ENCODE assay signal across 8 mouse cellular contexts in genomic region chr7:24506838-24507725, GRCm38 (mm10). TPM values are rescaled to one million over a fixed set of nuclear protein-coding genes. Genes with fewer than 3 reads are reported as not detected.
A peak's percentile ranks its signal among the peaks of the same experiment; 100 is the strongest.
DNase-seq lines count a peak whose midpoint lies in the region; ATAC-seq lines count a peak whose summit lies in the region.

Gene Zfp428 (plus strand): TSS chr7:24507006.

- WGBS in embryonic facial prominence, embryonic 12.5 days = under 1% methylated on average over 83 of the region's 84 CpGs
- under 1% methylated on average over 84 of the region's 84 CpGs for WGBS in limb, embryonic 12.5 days
- WGBS in midbrain, embryonic 14.5 days = under 1% methylated on average over 82 of the region's 84 CpGs

- peaks cover 15% of the 10 kb centered on the region for H3K36me3 ChIP-seq in embryonic facial prominence, embryonic 12.5 days
- peaks cover 16% of the 10 kb centered on the region for H3K36me3 ChIP-seq in limb, embryonic 12.5 days
- peaks cover 37% of the 10 kb centered on the region for H3K36me3 ChIP-seq in midbrain, embryonic 14.5 days (ENCODE audit: control insufficient read depth, insufficient read depth, low read length)

- ATAC-seq in embryonic facial prominence, embryonic 12.5 days (ENCODE audit: insufficient number of reproducible peaks, insufficient read depth, low FRiP score, low TSS enrichment) = peak; percentile 88
- peak; percentile 84 for ATAC-seq in limb, embryonic 12.5 days (ENCODE audit: insufficient number of reproducible peaks, insufficient read depth, low FRiP score, low TSS enrichment, low read depth)
- peak; percentile 91 for ATAC-seq in midbrain, embryonic 14.5 days (ENCODE audit: low FRiP score, low TSS enrichment)

- peak within 1 kb of the TSS; percentile 69 for H3K4me3 ChIP-seq in embryonic facial prominence, embryonic 12.5 days
- H3K4me3 ChIP-seq in limb, embryonic 12.5 days (replicated peaks) = peak within 1 kb of the TSS; percentile 63
- H3K4me3 ChIP-seq in midbrain, embryonic 14.5 days (replicated peaks; ENCODE audit: low read depth, low read length) = peak within 1 kb of the TSS; percentile 63

- H3K27ac ChIP-seq in embryonic facial prominence, embryonic 12.5 days = peak within 1 kb of the TSS; percentile 99
- peak within 1 kb of the TSS; percentile 99 for H3K27ac ChIP-seq in limb, embryonic 12.5 days
- H3K27ac ChIP-seq in midbrain, embryonic 14.5 days (replicated peaks; ENCODE audit: low read depth, low read length) = peak within 1 kb of the TSS; percentile 100

- peaks cover 25% of the 10 kb centered on the region for H3K4me1 ChIP-seq in embryonic facial prominence, embryonic 12.5 days
- peaks cover 30% of the 10 kb centered on the region for H3K4me1 ChIP-seq in limb, embryonic 12.5 days (replicated peaks)
- peaks cover 53% of the 10 kb centered on the region for H3K4me1 ChIP-seq in midbrain, embryonic 14.5 days (ENCODE audit: control insufficient read depth, insufficient read depth, low read length)

- H3K4me2 ChIP-seq in embryonic facial prominence, embryonic 12.5 days (replicated peaks) = peak within 1 kb of the TSS; percentile 78
- peak within 1 kb of the TSS; percentile 77 for H3K4me2 ChIP-seq in limb, embryonic 12.5 days
- H3K4me2 ChIP-seq in midbrain, embryonic 14.5 days (ENCODE audit: low read length) = peak within 1 kb of the TSS; percentile 75

- DNase-seq in 3T3-L1 (ENCODE audit: low read depth, low spot score) = peak; percentile 79
- peak; percentile 87 to 94 for DNase-seq in adrenal gland, postnatal 36 days
- peak; percentile 99 for DNase-seq in heart, adult 11 months
- peak; percentile 80 for DNase-seq in kidney, adult 11 months
- peak; percentile 98 for DNase-seq in midbrain, embryonic 14.5 days
- DNase-seq in spleen, adult 18-20 months = peak; percentile 66 to 79

- H3K9ac ChIP-seq in embryonic facial prominence, embryonic 12.5 days = peak within 1 kb of the TSS; percentile 93
- H3K9ac ChIP-seq in limb, embryonic 12.5 days (replicated peaks) = peak within 1 kb of the TSS; percentile 90
- peak within 1 kb of the TSS; percentile 91 for H3K9ac ChIP-seq in midbrain, embryonic 14.5 days (replicated peaks; ENCODE audit: low read length)

- H3K27me3 ChIP-seq in embryonic facial prominence, embryonic 12.5 days = 0 out of 2 replicates have a peak, but pooled peaks cover 8% of the 10 kb centered on the region
- H3K27me3 ChIP-seq in limb, embryonic 12.5 days = peaks cover 18% of the 10 kb centered on the region; the same call in 1 of the 2 replicates
- H3K27me3 ChIP-seq in midbrain, embryonic 14.5 days (ENCODE audit: control insufficient read depth, insufficient read depth, low read length) = no peaks in the 10 kb centered on the region

- no peaks in the 10 kb centered on the region for H3K9me3 ChIP-seq in embryonic facial prominence, embryonic 12.5 days
- no peaks in the 10 kb centered on the region for H3K9me3 ChIP-seq in limb, embryonic 12.5 days
- no peaks in the 10 kb centered on the region for H3K9me3 ChIP-seq in midbrain, embryonic 14.5 days (ENCODE audit: control insufficient read depth, low read length)

RNA-seq across cellular contexts. Expression of gene Zfp428, which starts in this region (rescaled TPM):
- 1 to 10 TPM; 6.0 to 6.8 TPM for total RNA-seq in adrenal gland, postnatal 36 days (2021)
- 100 and 113 TPM in 2 replicates for polyA plus RNA-seq in embryonic facial prominence, embryonic 12.5 days (2016; fragmentation: Nextera tagmentation; extraction: Ambion mirVana)
- polyA plus RNA-seq in limb, embryonic 12.5 days (2016; fragmentation: Nextera tagmentation; extraction: Ambion mirVana) = 94.4 and 101 TPM in 2 replicates
- 216 and 303 TPM in 2 replicates for polyA plus RNA-seq in midbrain, embryonic 14.5 days (2014; fragmentation: Nextera tagmentation; extraction: Ambion mirVana)

Comparison
In these comparisons a context has a peak if more than half of its experiments do, and no peak if none do; other contexts are left out.
1. Peak in every context shown above with its lines: DNase-seq, ATAC-seq, H3K4me3 ChIP-seq and H3K27ac ChIP-seq.